Mouse (Mus musculus) E14TG2a.4 (cell line): Measurements from ENCODE around the gene Wnt7b.

Experiments
- H3K27me3 ChIP-seq: 2 replicates; pipeline ENCODE4 v1.6.1; 2014; ENCODE audit warnings: low read length, control low read depth; ENCODE audit not compliant: insufficient read depth
- H3K36me3 ChIP-seq: 2 replicates; pipeline ENCODE4 v1.6.1; 2014; ENCODE audit warnings: low read length, control low read depth; ENCODE audit not compliant: insufficient read depth
- H3K4me1 ChIP-seq: replicated peaks from 2 replicates; pipeline ENCODE4 v1.6.1; 2014; ENCODE audit warnings: low read depth, low read length, control low read depth
- H3K4me3 ChIP-seq: replicated peaks from 2 replicates; pipeline ENCODE4 v1.5.1; 2014; ENCODE audit warnings: mild to moderate bottlenecking, low read length
- H3K9me3 ChIP-seq: 2 replicates; pipeline ENCODE4 v1.6.1; 2014; ENCODE audit warnings: low read length, control low read depth
- CTCF ChIP-seq: conservative IDR thresholded peaks from 2 replicates; pipeline ENCODE4 v1.5.1; 2014; ENCODE audit warnings: low read length
- NANOG ChIP-seq: IDR thresholded peaks from 2 replicates; pipeline ENCODE4 v1.6.1; 2014; ENCODE audit warnings: borderline replicate concordance, low read length, mixed read lengths
- POU5F1 ChIP-seq: IDR thresholded peaks from 2 replicates; pipeline ENCODE4 v1.6.1; 2014; ENCODE audit warnings: low read length, borderline replicate concordance

The Wnt7b gene

DNA sequence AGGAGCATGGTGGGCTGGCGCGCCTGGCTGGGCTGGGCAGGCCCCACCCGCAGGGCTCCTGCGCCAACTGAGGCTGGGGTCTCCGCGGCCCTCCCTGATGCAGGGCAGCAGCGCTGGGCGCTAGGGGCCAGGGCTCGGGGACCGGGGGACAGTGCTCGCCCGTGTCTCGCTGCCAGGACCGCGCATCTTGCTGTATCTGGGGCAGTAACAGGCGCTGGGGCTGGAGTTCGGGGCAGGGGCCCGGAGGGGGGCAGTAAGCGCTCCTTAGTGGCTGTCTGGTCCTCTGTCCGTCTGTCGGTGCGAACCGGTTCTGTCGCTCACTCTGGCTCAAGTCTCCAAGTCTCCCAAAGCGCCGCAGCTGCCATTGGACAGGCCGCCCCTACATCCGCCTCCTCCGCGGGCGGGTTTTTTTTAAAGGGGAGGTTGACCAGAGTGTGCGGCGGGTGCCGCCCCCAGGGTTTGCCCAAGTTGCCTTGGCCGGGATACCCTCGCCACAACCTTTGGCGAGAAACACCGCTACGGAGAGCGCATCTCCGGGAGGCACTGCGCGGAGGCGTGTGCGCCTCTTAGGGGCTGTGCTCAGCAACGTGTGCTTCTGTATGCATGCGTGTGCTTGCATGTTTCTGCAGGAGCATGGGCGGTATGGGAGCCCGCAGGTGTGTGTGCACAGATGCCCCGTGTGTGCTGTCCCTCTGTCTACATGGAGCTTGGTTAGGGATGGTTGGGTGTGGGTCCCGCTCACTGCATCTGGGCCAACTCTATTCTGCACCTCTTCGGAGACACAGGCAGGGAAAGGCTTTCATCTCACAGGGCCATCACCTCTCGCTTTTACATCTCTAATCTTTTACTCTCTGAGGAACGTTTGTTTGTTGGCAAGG, 4.5 kb downstream of the Wnt7b start:
- Histone ChIP-seq H3K9me3 (no peaks in the 10 kb centered on the region), H3K4me3 (peak overlapping the region; percentile 74), H3K4me1 (peaks cover 68% of the 10 kb centered on the region), H3K27me3 (peaks cover 95% of the 10 kb centered on the region), H3K36me3 (no peaks in the 10 kb centered on the region)
- TF ChIP-seq POU5F1 (no peak), NANOG (no peak), CTCF (no peak)

DNA sequence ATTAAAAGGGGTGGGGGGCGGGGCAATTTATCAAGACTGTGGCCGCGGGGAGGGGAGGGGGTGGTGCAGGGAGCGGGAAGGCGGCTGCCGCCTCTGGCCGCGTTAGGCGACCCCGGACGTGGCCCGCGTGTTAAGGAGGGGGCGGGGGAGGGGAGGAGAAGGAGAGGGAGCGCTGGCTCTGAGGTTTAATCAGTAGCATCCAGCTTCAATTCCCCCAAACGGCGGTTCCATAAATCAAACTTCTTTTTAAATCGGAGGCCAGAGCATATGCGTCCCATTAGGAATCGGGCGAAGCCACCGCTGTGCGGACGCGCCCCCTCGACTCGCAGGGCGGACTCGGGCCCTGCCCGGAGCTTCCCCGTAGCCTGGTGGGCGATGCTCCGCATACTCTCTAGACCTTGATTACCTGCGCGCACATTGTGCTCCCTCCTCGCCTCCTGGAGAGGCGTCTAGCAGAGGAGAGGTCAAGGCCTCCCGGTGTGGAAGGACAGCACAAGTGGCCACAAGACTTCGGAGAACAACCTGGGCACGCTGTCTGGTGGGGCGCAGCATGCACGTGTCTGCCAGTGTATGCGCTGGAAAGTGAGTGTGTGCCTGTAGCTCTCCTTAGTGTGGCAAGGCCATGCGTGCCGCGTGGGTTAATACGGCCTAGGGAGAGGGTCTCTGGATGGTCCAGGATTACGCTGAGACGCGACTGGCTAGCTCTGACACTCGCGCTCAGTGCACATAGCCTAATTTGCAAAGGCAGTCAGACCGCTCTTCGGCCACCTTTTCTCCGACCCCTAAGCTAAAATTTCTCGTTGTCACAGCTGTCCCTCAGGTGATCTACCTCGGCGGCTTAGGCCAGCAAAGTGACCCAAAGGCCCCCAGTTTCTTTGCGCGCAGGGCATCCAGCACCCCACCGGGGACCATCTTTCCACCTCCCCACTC, 5.5 kb downstream of the Wnt7b start:
- 0 out of 2 replicates have a peak, but pooled peaks have one; percentile 8 for TF ChIP-seq POU5F1
- TF ChIP-seq CTCF, result no peak
- Histone ChIP-seq H3K9me3 (no peaks in the 10 kb centered on the region), H3K4me3 (peak overlapping the region; percentile 74), H3K4me1 (peaks cover 63% of the 10 kb centered on the region), H3K36me3 (no peaks in the 10 kb centered on the region), H3K27me3 (peaks cover 85% of the 10 kb centered on the region)

DNA sequence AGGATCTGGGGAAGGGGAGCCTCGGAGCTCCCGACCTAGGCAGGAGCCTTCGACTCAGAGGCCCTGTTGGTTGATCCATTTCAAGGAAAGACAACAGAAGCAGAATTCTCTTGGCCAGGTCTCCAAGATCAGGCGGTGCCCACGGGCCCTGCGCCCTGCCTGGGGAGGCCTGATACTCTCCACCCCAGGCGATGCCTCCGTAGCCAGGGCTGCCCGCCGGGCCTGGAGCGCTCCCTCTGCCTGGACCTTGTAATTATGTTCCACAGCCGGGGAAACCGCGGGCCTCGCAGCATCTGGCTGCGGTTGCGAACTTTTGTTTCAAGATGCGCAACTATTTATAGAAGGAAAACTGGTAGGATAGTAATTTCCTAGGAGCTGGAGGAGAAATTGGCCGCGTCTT, 6.2 kb downstream of the Wnt7b start:
- H3K4me3 ChIP-seq, result peak overlapping the region; percentile 74
- H3K9me3 ChIP-seq, result no peaks in the 10 kb centered on the region
- H3K27me3 ChIP-seq, result peaks cover 80% of the 10 kb centered on the region
- peaks cover 68% of the 10 kb centered on the region for H3K4me1 ChIP-seq
- TF ChIP-seq NANOG, result no peak
- no peak for TF ChIP-seq CTCF
- TF ChIP-seq POU5F1, result no peak
- no peaks in the 10 kb centered on the region for H3K36me3 ChIP-seq

DNA sequence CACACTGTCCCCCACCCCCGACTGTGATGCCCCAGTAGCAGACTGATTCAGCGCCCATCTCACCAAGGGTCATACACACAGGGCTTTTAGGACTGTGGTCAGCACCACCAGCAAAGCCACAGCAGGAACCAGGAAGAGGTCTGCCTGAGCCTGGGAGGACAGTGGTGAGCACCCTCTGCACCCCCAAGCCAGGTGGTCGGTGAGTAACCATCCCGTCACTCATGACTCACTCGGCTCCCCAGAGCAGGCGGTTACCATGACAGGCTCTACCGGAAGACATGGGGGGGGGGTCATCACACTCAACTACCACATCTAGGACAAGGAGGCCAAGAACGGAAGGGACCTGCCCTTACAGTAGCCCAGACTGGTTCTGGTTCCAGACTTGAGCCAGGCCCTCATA, 7.7 kb downstream of the Wnt7b start:
- H3K27me3 ChIP-seq, result peaks cover 68% of the 10 kb centered on the region
- peaks cover 74% of the 10 kb centered on the region for H3K4me1 ChIP-seq
- no peaks in the 10 kb centered on the region for H3K9me3 ChIP-seq
- TF ChIP-seq POU5F1, result no peak
- TF ChIP-seq CTCF, result no peak
- TF ChIP-seq NANOG, result no peak
- no peak overlapping the region for H3K4me3 ChIP-seq
- H3K36me3 ChIP-seq, result no peaks in the 10 kb centered on the region

DNA sequence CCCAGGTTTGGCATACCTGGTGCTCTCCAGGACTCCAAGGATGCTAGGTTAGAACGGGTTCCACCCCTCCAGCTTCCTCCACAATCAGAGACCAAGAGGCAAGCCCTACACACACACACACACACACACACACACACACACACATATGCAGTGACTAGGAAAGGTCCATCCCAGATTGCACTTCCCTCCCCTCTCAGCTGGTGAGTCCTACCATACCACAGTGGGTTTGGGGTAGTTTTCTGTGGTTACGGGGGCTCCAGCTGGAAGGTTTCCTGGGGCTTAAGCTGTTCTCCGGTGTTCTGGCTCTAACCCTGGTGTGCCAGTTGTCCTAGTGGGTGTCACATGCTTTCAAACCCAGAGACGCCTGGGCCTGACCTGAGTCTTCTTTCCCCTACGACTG, 8.2 kb downstream of the Wnt7b start:
- Histone ChIP-seq H3K36me3 (no peaks in the 10 kb centered on the region), H3K27me3 (peaks cover 63% of the 10 kb centered on the region), H3K4me3 (no peak overlapping the region), H3K9me3 (no peaks in the 10 kb centered on the region), H3K4me1 (peaks cover 78% of the 10 kb centered on the region)
- no peak for TF ChIP-seq POU5F1
- no peak for TF ChIP-seq NANOG
- no peak for TF ChIP-seq CTCF

DNA sequence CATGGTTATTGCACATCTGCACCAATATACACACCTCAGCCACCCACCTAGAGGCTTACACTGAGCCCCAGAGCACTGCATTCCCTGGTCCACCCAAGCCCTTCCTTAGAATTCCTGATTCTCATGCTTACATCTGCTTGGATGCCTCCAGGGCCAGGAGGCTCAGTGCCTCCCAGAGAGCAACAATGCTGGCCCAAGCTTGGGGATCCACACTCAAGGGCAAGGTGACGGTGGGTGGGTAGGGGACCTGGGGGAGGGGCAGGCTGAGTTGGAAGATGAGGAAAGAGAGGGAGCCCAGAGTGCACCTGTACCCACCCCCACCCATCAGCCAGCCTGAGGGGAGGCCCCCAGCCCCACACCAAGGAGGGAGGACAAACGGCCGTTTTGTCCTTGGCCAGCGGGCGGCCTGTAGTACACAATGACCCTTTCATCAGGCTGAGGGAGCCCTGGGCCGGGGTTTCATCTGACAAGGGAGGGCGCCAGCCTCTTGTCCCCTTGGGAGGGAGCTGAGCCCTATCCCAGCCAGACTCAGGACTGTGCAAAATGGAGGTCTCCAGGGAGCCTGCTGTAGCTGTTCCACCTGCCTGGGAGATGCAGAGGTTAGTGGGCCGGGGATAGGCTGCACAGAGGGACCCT, 9.5 kb downstream of the Wnt7b start:
- Histone ChIP-seq H3K4me3 (no peak overlapping the region), H3K27me3 (peaks cover 49% of the 10 kb centered on the region), H3K4me1 (peaks cover 87% of the 10 kb centered on the region), H3K36me3 (no peaks in the 10 kb centered on the region), H3K9me3 (no peaks in the 10 kb centered on the region)
- TF ChIP-seq POU5F1 (no peak), CTCF (no peak), NANOG (no peak)

DNA sequence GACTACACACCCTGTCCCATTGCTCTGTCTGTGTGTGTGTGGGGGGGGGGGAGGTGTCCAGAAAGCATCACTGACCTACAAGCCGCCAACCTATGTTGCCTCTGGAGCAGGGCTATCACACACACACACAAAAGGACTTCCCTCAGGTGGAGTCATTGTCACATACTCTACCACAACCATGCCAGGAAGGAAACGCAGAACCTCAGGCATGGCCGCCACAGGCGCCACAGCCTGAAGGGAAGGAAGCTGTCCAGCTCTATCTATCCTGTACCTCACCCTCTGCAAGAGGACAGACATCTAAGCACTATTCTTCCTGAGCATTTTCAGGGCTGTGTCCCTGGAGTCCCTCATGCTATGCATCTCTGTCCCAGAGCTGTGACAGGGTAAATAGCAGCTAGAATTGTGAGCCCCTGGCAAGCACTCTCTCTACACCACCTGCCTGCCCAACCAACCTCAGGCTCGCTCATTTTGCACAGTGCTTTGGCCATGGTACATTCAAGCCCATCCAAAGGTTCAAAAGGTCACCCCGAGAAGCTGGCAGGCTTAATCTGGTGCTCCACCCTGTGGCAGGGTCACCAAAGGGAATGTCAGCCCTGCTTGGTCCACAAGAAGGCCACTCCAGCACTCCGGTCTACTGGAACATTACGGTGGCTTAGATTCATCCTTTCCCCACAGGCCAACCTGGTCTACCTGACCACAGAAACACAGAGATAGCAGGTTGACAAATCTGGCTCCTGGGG, 12.1 kb downstream of the Wnt7b start:
- H3K4me1 ChIP-seq, result peaks cover 92% of the 10 kb centered on the region
- TF ChIP-seq POU5F1, result no peak
- TF ChIP-seq NANOG, result no peak
- no peak for TF ChIP-seq CTCF
- no peaks in the 10 kb centered on the region for H3K36me3 ChIP-seq
- H3K4me3 ChIP-seq, result peak overlapping the region; percentile 52; the same call in 1 of the 2 replicates
- peaks cover 24% of the 10 kb centered on the region for H3K27me3 ChIP-seq
- no peaks in the 10 kb centered on the region for H3K9me3 ChIP-seq

DNA sequence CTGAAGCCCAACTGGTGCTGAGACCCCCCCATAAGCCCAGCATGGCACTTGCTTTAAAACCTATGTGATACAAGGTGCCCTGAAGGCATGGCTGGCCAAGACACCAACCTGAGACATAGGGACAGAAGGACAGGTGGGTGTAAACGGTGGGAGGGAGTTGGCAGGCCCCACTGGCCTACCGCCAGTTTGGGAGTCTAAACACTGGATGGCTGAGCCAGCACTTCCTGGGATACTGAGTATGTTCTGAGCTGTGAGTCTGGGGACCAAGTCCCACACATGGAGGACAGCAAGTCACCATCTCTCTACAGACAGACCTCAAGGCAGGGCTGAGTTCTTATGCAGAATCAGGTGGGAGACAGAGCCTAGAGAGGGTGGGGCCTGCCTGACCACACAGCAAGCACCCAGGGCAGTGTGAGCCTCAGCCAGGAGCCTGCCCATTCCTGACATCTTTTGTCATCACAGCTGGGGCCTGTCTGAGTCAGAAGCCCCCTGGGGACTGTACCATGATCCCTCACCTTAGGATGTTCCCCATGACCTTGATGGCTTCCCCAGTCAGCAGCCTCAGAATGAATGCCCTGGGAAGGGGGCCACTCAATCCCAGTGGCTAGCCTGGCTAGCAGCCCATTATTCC, 13.0 kb downstream of the Wnt7b start:
- Histone ChIP-seq H3K27me3 (peaks cover 15% of the 10 kb centered on the region), H3K4me1 (peaks cover 92% of the 10 kb centered on the region), H3K36me3 (no peaks in the 10 kb centered on the region), H3K9me3 (no peaks in the 10 kb centered on the region), H3K4me3 (peak overlapping the region; percentile 52; the same call in 1 of the 2 replicates)
- TF ChIP-seq POU5F1 (no peak), CTCF (no peak), NANOG (no peak)
